Mouse (Mus musculus): ENCODE measurements around the gene Dennd1b. TPM values are rescaled to one million over a fixed set of nuclear protein-coding genes. Genes with fewer than 3 reads are reported as not detected.

Gene Dennd1b
- polyA plus RNA-seq, 1 experiment = 7.3 TPM

- TF ChIP-seq CTCF (IDR thresholded peaks at IDR 0.05; ENCODE audit: insufficient read depth, low read length) (no peak), POLR2A (IDR thresholded peaks at IDR 0.05; ENCODE audit: borderline replicate concordance, extremely low read depth, low read depth, low read length) (no peak)
- Histone ChIP-seq H3K4me3 (replicated peaks; ENCODE audit: extremely low read depth, low read depth, low read length) (no peak overlapping the region), H3K4me1 (ENCODE audit: control insufficient read depth, insufficient read depth, low read length) (no peaks in the 10 kb centered on the region)
- DNase-seq = no peak
- WGBS = 82% methylated on average over 4 of the region's 4 CpGs
These were observed 260.6 kb downstream of the Dennd1b start for GRCm38 (mm10) chr1:139223804-139224203.

- 69% methylated on average over 6 of the region's 6 CpGs for WGBS
- Histone ChIP-seq H3K4me1 (ENCODE audit: control insufficient read depth, insufficient read depth, low read length) (no peaks in the 10 kb centered on the region), H3K4me3 (replicated peaks; ENCODE audit: extremely low read depth, low read depth, low read length) (no peak overlapping the region)
- DNase-seq = no peak
- TF ChIP-seq POLR2A (IDR thresholded peaks at IDR 0.05; ENCODE audit: borderline replicate concordance, extremely low read depth, low read depth, low read length) (no peak), CTCF (IDR thresholded peaks at IDR 0.05; ENCODE audit: insufficient read depth, low read length) (no peak)
These were observed 261.2 kb downstream of the Dennd1b start for GRCm38 (mm10) chr1:139224309-139224949.

Other genes starting within 250 kb of the Dennd1b start
- not detected in 2 replicates for gene Lhx9, start 114.9 kb upstream of the Dennd1b start, polyA plus RNA-seq (2012; rRNA removed)
- 20.2 and 20.6 TPM in 2 replicates for gene 2310009B15Rik, start 106.6 kb upstream of the Dennd1b start, polyA plus RNA-seq (2012; rRNA removed)